Mouse (Mus musculus) embryonic facial prominence, embryonic 12.5 days (tissue): ENCODE results near the gene Ube2e2. TPM values are rescaled to one million over a fixed set of nuclear protein-coding genes. Genes with fewer than 3 reads are reported as not detected.

Experiments used
- ATAC-seq: fragments of 200-750 bp; cut with Nextera tagmentation; 2 replicates; pipeline ENCODE4 v1.8.0; 2017; ENCODE audit not compliant: insufficient number of reproducible peaks, insufficient read depth, low FRiP score, low TSS enrichment
- H3K27ac ChIP-seq: fragments of 300-500 bp; sonication (generic); 2 replicates; pipeline ENCODE4 v1.5.1; 2016; ENCODE audit warnings: mild to moderate bottlenecking
- H3K27me3 ChIP-seq: fragments of 300-500 bp; sonication (generic); 2 replicates; pipeline ENCODE4 v1.6.1; 2016; ENCODE audit warnings: mild to moderate bottlenecking, moderate library complexity
- H3K36me3 ChIP-seq: fragments of 300-500 bp; sonication (generic); 2 replicates; pipeline ENCODE4 v1.6.1; 2016; ENCODE audit warnings: mild to moderate bottlenecking
- H3K4me1 ChIP-seq: fragments of 300-500 bp; sonication (generic); 2 replicates; pipeline ENCODE4 v1.6.1; 2016
- H3K4me2 ChIP-seq: fragments of 300-500 bp; sonication (generic); replicated peaks from 2 replicates; pipeline ENCODE4 v1.6.1; 2016; ENCODE audit warnings: mild to moderate bottlenecking, moderate library complexity
- H3K4me3 ChIP-seq: fragments of 300-500 bp; sonication (generic); 2 replicates; pipeline ENCODE4 v1.5.1; 2016; ENCODE audit warnings: mild to moderate bottlenecking
- H3K9ac ChIP-seq: fragments of 300-500 bp; sonication (generic); 2 replicates; pipeline ENCODE4 v1.6.1; 2016; ENCODE audit warnings: mild to moderate bottlenecking, moderate library complexity
- H3K9me3 ChIP-seq: fragments of 300-500 bp; sonication (generic); 2 replicates; pipeline ENCODE4 v1.6.1; 2016; ENCODE audit warnings: mild to moderate bottlenecking, moderate library complexity
- WGBS: fragments of 180-500 bp; shearing (Covaris S2); methylation state at CpG from one replicate; pipeline ENCODE4 v1.1.7; 2016; 5-methylcytosine and 5-hydroxymethylcytosine counted together
- polyA plus RNA-seq: library from polyadenylated mRNA; unstranded; fragments of >200 nt; fragmentation: Nextera tagmentation; extraction: Ambion mirVana; gene quantifications from 2 replicates; pipeline ENCODE4 v1.2.1, GENCODE M21; 2016

Gene Ube2e2
- polyA plus RNA-seq, 1 experiment from 2014 or later = 73.2 TPM

- Histone ChIP-seq H3K4me3 (no peak overlapping the region), H3K9ac (no peak overlapping the region), H3K27ac (no peak overlapping the region), H3K27me3 (no peaks in the 10 kb centered on the region), H3K4me2 (no peak overlapping the region), H3K4me1 (no peaks in the 10 kb centered on the region), H3K36me3 (no peaks in the 10 kb centered on the region), H3K9me3 (peaks cover 10% of the 10 kb centered on the region)
- no peak for ATAC-seq
- WGBS = 70% methylated on average over 1 of the region's 1 CpGs
Measured at GRCm38 (mm10) chr14:18665267-18666024, 228.6 kb downstream of the Ube2e2 start.

GRCm38 (mm10) chr14:18663666-18664065 is 230.4 kb downstream of the Ube2e2 start:
- WGBS = 92% methylated on average over 2 of the region's 2 CpGs
- no peak for ATAC-seq

GRCm38 (mm10) chr14:18657777-18658753 is 236.0 kb downstream of the Ube2e2 start:
- Histone ChIP-seq H3K9ac (no peak overlapping the region), H3K4me3 (no peak overlapping the region), H3K4me2 (no peak overlapping the region), H3K9me3 (peaks cover 10% of the 10 kb centered on the region), H3K27me3 (no peaks in the 10 kb centered on the region), H3K27ac (no peak overlapping the region), H3K4me1 (no peaks in the 10 kb centered on the region), H3K36me3 (no peaks in the 10 kb centered on the region)
- WGBS = 70% methylated on average over 4 of the region's 4 CpGs
- ATAC-seq = no peak

More at GRCm38 (mm10) chr14:18663666-18664065, 230.4 kb downstream of the Ube2e2 start:
- Histone ChIP-seq H3K9ac (no peak overlapping the region), H3K4me1 (no peaks in the 10 kb centered on the region), H3K4me2 (no peak overlapping the region), H3K27ac (no peak overlapping the region), H3K4me3 (no peak overlapping the region), H3K36me3 (no peaks in the 10 kb centered on the region), H3K9me3 (peaks cover 10% of the 10 kb centered on the region), H3K27me3 (no peaks in the 10 kb centered on the region)

- no peak overlapping the region for H3K4me3 ChIP-seq
- no peaks in the 10 kb centered on the region for H3K4me1 ChIP-seq
- no peak for ATAC-seq
- no peaks in the 10 kb centered on the region for H3K27me3 ChIP-seq
- no peak overlapping the region for H3K9ac ChIP-seq
- no peaks in the 10 kb centered on the region for H3K9me3 ChIP-seq
- WGBS = 73% methylated on average over 2 of the region's 2 CpGs
- H3K4me2 ChIP-seq = no peak overlapping the region
- H3K27ac ChIP-seq = no peak overlapping the region
- no peaks in the 10 kb centered on the region for H3K36me3 ChIP-seq
Measured at GRCm38 (mm10) chr14:18649123-18649675, 244.9 kb downstream of the Ube2e2 start.

- ATAC-seq = no peak
- Histone ChIP-seq H3K9ac (no peak overlapping the region), H3K4me3 (no peak overlapping the region), H3K27me3 (no peaks in the 10 kb centered on the region), H3K36me3 (no peaks in the 10 kb centered on the region), H3K4me2 (no peak overlapping the region), H3K27ac (no peak overlapping the region), H3K4me1 (no peaks in the 10 kb centered on the region), H3K9me3 (no peaks in the 10 kb centered on the region)
- 79% methylated on average over 4 of the region's 4 CpGs for WGBS
Measured at GRCm38 (mm10) chr14:18641656-18642055, 252.4 kb downstream of the Ube2e2 start.

GRCm38 (mm10) chr14:18638753-18639456 is 255.2 kb downstream of the Ube2e2 start:
- H3K4me2 ChIP-seq = no peak overlapping the region
- no peaks in the 10 kb centered on the region for H3K36me3 ChIP-seq
- H3K4me3 ChIP-seq = no peak overlapping the region
- H3K4me1 ChIP-seq = no peaks in the 10 kb centered on the region
- no peak overlapping the region for H3K9ac ChIP-seq
- no peaks in the 10 kb centered on the region for H3K27me3 ChIP-seq
- H3K9me3 ChIP-seq = 0 out of 2 replicates have a peak, but pooled peaks cover 4% of the 10 kb centered on the region
- WGBS = 79% methylated on average over 2 of the region's 2 CpGs
- H3K27ac ChIP-seq = no peak overlapping the region
- no peak for ATAC-seq

- Histone ChIP-seq H3K9ac (no peak overlapping the region), H3K27ac (no peak overlapping the region), H3K27me3 (no peaks in the 10 kb centered on the region), H3K9me3 (0 out of 2 replicates have a peak, but pooled peaks cover 4% of the 10 kb centered on the region), H3K4me2 (no peak overlapping the region), H3K4me1 (no peaks in the 10 kb centered on the region), H3K4me3 (no peak overlapping the region), H3K36me3 (no peaks in the 10 kb centered on the region)
- 81% methylated on average over 1 of the region's 1 CpGs for WGBS
- ATAC-seq = no peak
Measured at GRCm38 (mm10) chr14:18637739-18638138, 256.3 kb downstream of the Ube2e2 start.

- Histone ChIP-seq H3K4me1 (no peaks in the 10 kb centered on the region), H3K36me3 (no peaks in the 10 kb centered on the region), H3K9me3 (no peaks in the 10 kb centered on the region), H3K27ac (no peak overlapping the region), H3K4me2 (no peak overlapping the region), H3K27me3 (no peaks in the 10 kb centered on the region), H3K9ac (no peak overlapping the region), H3K4me3 (no peak overlapping the region)
- WGBS = 60% methylated on average over 1 of the region's 1 CpGs
- no peak for ATAC-seq
Measured at GRCm38 (mm10) chr14:18628170-18628569, 265.9 kb downstream of the Ube2e2 start.

- no peaks in the 10 kb centered on the region for H3K4me1 ChIP-seq
- WGBS = 57% methylated on average over 2 of the region's 2 CpGs
- ATAC-seq = no peak
- no peaks in the 10 kb centered on the region for H3K9me3 ChIP-seq
- H3K27me3 ChIP-seq = no peaks in the 10 kb centered on the region
- no peak overlapping the region for H3K27ac ChIP-seq
- H3K9ac ChIP-seq = no peak overlapping the region
- no peak overlapping the region for H3K4me3 ChIP-seq
- no peak overlapping the region for H3K4me2 ChIP-seq
- no peaks in the 10 kb centered on the region for H3K36me3 ChIP-seq
Measured at GRCm38 (mm10) chr14:18618603-18619002, 275.5 kb downstream of the Ube2e2 start.

GRCm38 (mm10) chr14:18601927-18602326 is 292.1 kb downstream of the Ube2e2 start:
- Histone ChIP-seq H3K4me3 (no peak overlapping the region), H3K36me3 (no peaks in the 10 kb centered on the region), H3K27me3 (no peaks in the 10 kb centered on the region), H3K4me2 (no peak overlapping the region), H3K9me3 (no peaks in the 10 kb centered on the region), H3K9ac (no peak overlapping the region), H3K27ac (no peak overlapping the region), H3K4me1 (no peaks in the 10 kb centered on the region)
- 71% methylated on average over 1 of the region's 1 CpGs for WGBS
- no peak for ATAC-seq
